In genomic region chr10:121520923-121521585, GRCm38 (mm10) we compare ENCODE assay signal across 8 mouse cellular contexts. TPM values are rescaled to one million over a fixed set of nuclear protein-coding genes. Genes with fewer than 3 reads are reported as not detected.
DNase-seq lines count a peak whose midpoint lies in the region; ATAC-seq lines count a peak whose summit lies in the region.
"Had no signal": no experiment of that assay in that cellular context is flagged by ENCODE, and none has a peak within 500 bp of the region (broad histone marks: within the 10 kb centered on the region; RNA-seq: fewer than 3 reads in every experiment).

No protein-coding gene starts in this region.

- H3K4me1 ChIP-seq in hindbrain, embryonic 11.5 days (replicated peaks; ENCODE audit: control insufficient read depth, insufficient read depth, low read length): no peaks in the 10 kb centered on the region
- peaks cover 5% of the 10 kb centered on the region for H3K4me1 ChIP-seq in liver, embryonic 16.5 days (ENCODE audit: control insufficient read depth, low read depth, low read length)

- no peak overlapping the region for H3K4me2 ChIP-seq in hindbrain, embryonic 11.5 days (replicated peaks; ENCODE audit: low read depth, low read length)
- no peak overlapping the region for H3K4me2 ChIP-seq in liver, embryonic 16.5 days (ENCODE audit: low read depth, low read length)
- H3K4me2 ChIP-seq: neural tube, embryonic 12.5 days had no signal

- H3K27ac ChIP-seq in hindbrain, embryonic 11.5 days (ENCODE audit: low read depth, low read length): no peak overlapping the region
- peak overlapping the region; percentile 48; the same call in 1 of the 2 replicates for H3K27ac ChIP-seq in liver, embryonic 16.5 days (ENCODE audit: low read length)
- H3K27ac ChIP-seq: neural tube, embryonic 12.5 days had no signal

- H3K36me3 ChIP-seq in hindbrain, embryonic 11.5 days (ENCODE audit: control insufficient read depth, insufficient read depth, low read length): no peaks in the 10 kb centered on the region
- H3K36me3 ChIP-seq in liver, embryonic 16.5 days (ENCODE audit: control insufficient read depth, insufficient read depth): no peaks in the 10 kb centered on the region
- H3K36me3 ChIP-seq: neural tube, embryonic 12.5 days had no signal

- no peaks in the 10 kb centered on the region for H3K27me3 ChIP-seq in hindbrain, embryonic 11.5 days (ENCODE audit: control insufficient read depth, insufficient read depth, low read length)
- H3K27me3 ChIP-seq in liver, embryonic 16.5 days (ENCODE audit: control insufficient read depth, insufficient read depth, low read depth, low read length): no peaks in the 10 kb centered on the region
- H3K27me3 ChIP-seq: neural tube, embryonic 12.5 days had no signal

- no peaks in the 10 kb centered on the region for H3K9me3 ChIP-seq in hindbrain, embryonic 11.5 days (ENCODE audit: control insufficient read depth, low read length)
- no peaks in the 10 kb centered on the region for H3K9me3 ChIP-seq in liver, embryonic 16.5 days (replicated peaks; ENCODE audit: control insufficient read depth, low read length)
- H3K9me3 ChIP-seq: neural tube, embryonic 12.5 days had no signal

- peak; percentile 53 for DNase-seq in 3T3-L1 (ENCODE audit: low read depth, low spot score)
- DNase-seq in CD4-positive helper T cell, adult 2 months (ENCODE audit: low read depth, low spot score): peak; percentile 43
- DNase-seq in hindbrain, embryonic 11.5 days (ENCODE audit: low spot score): peak; percentile 43
- no peak for DNase-seq in kidney, adult 11 months
- no peak for DNase-seq in right cerebral cortex, postnatal 36 days (ENCODE audit: low spot score in 2 of 2)
- no peak for DNase-seq in cerebellum, postnatal 25 days

- no peak overlapping the region for H3K4me3 ChIP-seq in hindbrain, embryonic 11.5 days (ENCODE audit: low read depth, low read length)
- no peak overlapping the region for H3K4me3 ChIP-seq in liver, embryonic 16.5 days (ENCODE audit: low read depth, low read length)
- H3K4me3 ChIP-seq: neural tube, embryonic 12.5 days had no signal

- no peak overlapping the region for H3K9ac ChIP-seq in hindbrain, embryonic 11.5 days (ENCODE audit: low read depth, low read length)
- H3K9ac ChIP-seq in liver, embryonic 16.5 days (ENCODE audit: low read depth, low read length): no peak overlapping the region
- H3K9ac ChIP-seq: neural tube, embryonic 12.5 days had no signal

- no peak; the same call in 1 of the 2 replicates for ATAC-seq in hindbrain, embryonic 11.5 days (ENCODE audit: low FRiP score)
- ATAC-seq in liver, embryonic 16.5 days (ENCODE audit: low read depth): peak; percentile 63

- 21% methylated on average over 12 of the region's 12 CpGs for WGBS in hindbrain, embryonic 11.5 days
- 55% methylated on average over 12 of the region's 12 CpGs for WGBS in liver, embryonic 16.5 days (ENCODE audit: insufficient replicate concordance)

RNA-seq across cellular contexts. Expression of gene Rassf3, which starts 44.9 kb away (rescaled TPM):
- 7.0 and 8.1 TPM in 2 replicates for polyA plus RNA-seq in hindbrain, embryonic 11.5 days (2014; fragmentation: Nextera tagmentation; extraction: Ambion mirVana)
- 12.1 and 13.3 TPM in 2 replicates for polyA plus RNA-seq in liver, embryonic 16.5 days (2015; fragmentation: Nextera tagmentation; extraction: Ambion mirVana)

Comparison
In these comparisons a context has a peak if more than half of its experiments do, and no peak if none do; other contexts are left out.
1. DNase-seq: peak in 3T3-L1 (single experiment), CD4-positive helper T cell, adult 2 months (single experiment) and hindbrain, embryonic 11.5 days (single experiment); none in kidney, adult 11 months (single experiment), right cerebral cortex, postnatal 36 days (0 of 2) and cerebellum, postnatal 25 days (0 of 2).